Mouse (Mus musculus): ENCODE measurements around the gene Klhl11.

Klhl11 gene

GRCm38 (mm10) chr11:100471352-100472196 is 967 bp downstream of the Klhl11 start:
- DNase-seq (ENCODE audit: low read depth, low spot score), result no peak

GRCm38 (mm10) chr11:100465833-100466232 is 6.7 kb downstream of the Klhl11 start:
- no peak for DNase-seq (ENCODE audit: low read depth, low spot score)

- DNase-seq (ENCODE audit: low read depth, low spot score), result no peak
Measured at GRCm38 (mm10) chr11:100465229-100465792, 7.2 kb downstream of the Klhl11 start.

- DNase-seq (ENCODE audit: low read depth, low spot score), result no peak
Measured at GRCm38 (mm10) chr11:100462699-100463098, 9.8 kb downstream of the Klhl11 start.

- DNase-seq (ENCODE audit: low read depth, low spot score), result no peak
Measured at GRCm38 (mm10) chr11:100457711-100458110, 14.8 kb downstream of the Klhl11 start.

GRCm38 (mm10) chr11:100457247-100457646 is 15.3 kb downstream of the Klhl11 start:
- DNase-seq (ENCODE audit: low read depth, low spot score), result no peak

- DNase-seq (ENCODE audit: low read depth, low spot score), result no peak
Measured at GRCm38 (mm10) chr11:100442625-100443024, 29.9 kb downstream of the Klhl11 start.

- no peak for DNase-seq (ENCODE audit: low read depth, low spot score)
Measured at GRCm38 (mm10) chr11:100441797-100442196, 30.7 kb downstream of the Klhl11 start, which contains the start of the genes Nt5c3b and Klhl10. Nt5c3b (minus strand) TSS chr11:100441808. Klhl10 (plus strand) TSS chr11:100441917.

- peak; percentile 93 for DNase-seq (ENCODE audit: low read depth, low spot score)
Measured at GRCm38 (mm10) chr11:100440691-100441522, 31.6 kb downstream of the Klhl11 start.

- DNase-seq (ENCODE audit: low read depth, low spot score), result no peak
Measured at GRCm38 (mm10) chr11:100437901-100438300, 34.6 kb downstream of the Klhl11 start.

- DNase-seq (ENCODE audit: low read depth, low spot score), result no peak
Measured at GRCm38 (mm10) chr11:100435678-100436246, 36.8 kb downstream of the Klhl11 start.

GRCm38 (mm10) chr11:100432002-100432401 is 40.5 kb downstream of the Klhl11 start:
- no peak for DNase-seq (ENCODE audit: low read depth, low spot score)

- no peak for DNase-seq (ENCODE audit: low read depth, low spot score)
Measured at GRCm38 (mm10) chr11:100430052-100430451, 42.5 kb downstream of the Klhl11 start.

- DNase-seq (ENCODE audit: low read depth, low spot score), result no peak
Measured at GRCm38 (mm10) chr11:100428612-100429199, 43.8 kb downstream of the Klhl11 start.

GRCm38 (mm10) chr11:100426820-100427219 is 45.7 kb downstream of the Klhl11 start:
- DNase-seq (ENCODE audit: low read depth, low spot score), result no peak

- DNase-seq (ENCODE audit: low read depth, low spot score), result peak; percentile 69
Measured at GRCm38 (mm10) chr11:100425851-100426250, 46.7 kb downstream of the Klhl11 start.

GRCm38 (mm10) chr11:100423836-100424235 is 48.7 kb downstream of the Klhl11 start:
- no peak for DNase-seq (ENCODE audit: low read depth, low spot score)

GRCm38 (mm10) chr11:100421537-100421936 is 51.0 kb downstream of the Klhl11 start:
- no peak for DNase-seq (ENCODE audit: low read depth, low spot score)

GRCm38 (mm10) chr11:100414914-100415822 is 57.4 kb downstream of the Klhl11 start, which contains the start of gene Fkbp10:
Fkbp10 (plus strand) TSS chr11:100415697.
- DNase-seq (ENCODE audit: low read depth, low spot score), result peak; percentile 45

Measured in CD4-positive, CD25-positive, alpha-beta regulatory T cell, adult 2 months (primary cell).